Mouse (Mus musculus): ENCODE measurements around the gene Gps2.

- TF ChIP-seq POLR2A (IDR thresholded peaks at IDR 0.05; ENCODE audit: extremely low read depth, insufficient read depth, low read length) (no peak), CTCF (IDR thresholded peaks at IDR 0.05; ENCODE audit: low read depth, low read length) (no peak)
Measured at GRCm38 (mm10) chr11:69883527-69884151, 30.0 kb upstream of the Gps2 start.
